Mouse (Mus musculus): Measurements from ENCODE around the gene Olfr1380. TPM values are rescaled to one million over a fixed set of nuclear protein-coding genes. Genes with fewer than 3 reads are reported as not detected.
"Not testable (repeated sequence)": the region's sequence is repeated elsewhere in the genome, so short reads cannot be mapped to it uniquely, and the experiment has no call there.

The Olfr1380 gene
- not detected in 2 replicates for polyA plus RNA-seq (2016; fragmentation: Nextera tagmentation; extraction: Ambion mirVana)

- DNase-seq (ENCODE audit: low spot score); H3K4me1 ChIP-seq; H3K36me3 ChIP-seq; H3K27me3 ChIP-seq (ENCODE audit: insufficient read depth, poor library complexity, severe bottlenecking); H3K27ac ChIP-seq; H3K4me3 ChIP-seq; H3K9me3 ChIP-seq: not testable (repeated sequence)
- WGBS, result 67% methylated on average over 5 of the region's 5 CpGs
Measured at GRCm38 (mm10) chr11:49556578-49556977, at the start of gene Olfr1380. Gene Olfr1380 (plus strand): TSS chr11:49556878.

- WGBS, result 70% methylated on average over 5 of the region's 5 CpGs
Measured at GRCm38 (mm10) chr11:49518086-49518485, 38.6 kb upstream of the Olfr1380 start.

GRCm38 (mm10) chr11:49519348-49519747 lies 37.3 kb upstream of the Olfr1380 start, which contains the start of gene Olfr1383:
Gene Olfr1383 (plus strand): TSS chr11:49519648.
- no peaks in the 10 kb centered on the region for H3K27me3 ChIP-seq (ENCODE audit: insufficient read depth, poor library complexity, severe bottlenecking)
- no peaks in the 10 kb centered on the region for H3K9me3 ChIP-seq
- no peaks in the 10 kb centered on the region for H3K36me3 ChIP-seq
- no peak within 1 kb of the TSS for H3K4me3 ChIP-seq
- H3K27ac ChIP-seq, result no peak within 1 kb of the TSS
- no peaks in the 10 kb centered on the region for H3K4me1 ChIP-seq
- no peak for DNase-seq (ENCODE audit: low spot score)

More at GRCm38 (mm10) chr11:49518086-49518485, 38.6 kb upstream of the Olfr1380 start:
- H3K27me3 ChIP-seq (ENCODE audit: insufficient read depth, poor library complexity, severe bottlenecking), result no peaks in the 10 kb centered on the region
- H3K27ac ChIP-seq, result no peak overlapping the region
- no peak overlapping the region for H3K4me3 ChIP-seq
- H3K4me1 ChIP-seq, result no peaks in the 10 kb centered on the region
- no peaks in the 10 kb centered on the region for H3K9me3 ChIP-seq
- no peaks in the 10 kb centered on the region for H3K36me3 ChIP-seq
- no peak for DNase-seq (ENCODE audit: low spot score)

- Histone ChIP-seq H3K27me3 (ENCODE audit: insufficient read depth, poor library complexity, severe bottlenecking) (no peaks in the 10 kb centered on the region), H3K4me1 (no peaks in the 10 kb centered on the region), H3K27ac (no peak within 1 kb of the TSS), H3K36me3 (no peaks in the 10 kb centered on the region), H3K4me3 (no peak within 1 kb of the TSS), H3K9me3 (no peaks in the 10 kb centered on the region)
- 65% methylated on average over 3 of the region's 3 CpGs for WGBS
- DNase-seq (ENCODE audit: low spot score), result no peak
Measured at GRCm38 (mm10) chr11:49527947-49528346, 28.7 kb upstream of the Olfr1380 start, which contains the start of gene Olfr1382. Gene Olfr1382 (plus strand): TSS chr11:49528247.

- Histone ChIP-seq H3K36me3 (no peaks in the 10 kb centered on the region), H3K9me3 (no peaks in the 10 kb centered on the region), H3K4me3 (no peak overlapping the region), H3K27ac (no peak overlapping the region), H3K27me3 (ENCODE audit: insufficient read depth, poor library complexity, severe bottlenecking) (no peaks in the 10 kb centered on the region), H3K4me1 (no peaks in the 10 kb centered on the region)
- no peak for DNase-seq (ENCODE audit: low spot score)
Measured at GRCm38 (mm10) chr11:49532761-49533160, 23.9 kb upstream of the Olfr1380 start.

GRCm38 (mm10) chr11:49536631-49537030 lies 20.0 kb upstream of the Olfr1380 start:
- H3K36me3 ChIP-seq; H3K4me3 ChIP-seq; H3K9me3 ChIP-seq; H3K27ac ChIP-seq; H3K27me3 ChIP-seq (ENCODE audit: insufficient read depth, poor library complexity, severe bottlenecking); DNase-seq (ENCODE audit: low spot score); H3K4me1 ChIP-seq: not testable (repeated sequence)
- 73% methylated on average over 2 of the region's 2 CpGs for WGBS

- not testable (repeated sequence) for H3K27ac ChIP-seq; H3K36me3 ChIP-seq; DNase-seq (ENCODE audit: low spot score); H3K4me3 ChIP-seq; H3K4me1 ChIP-seq; H3K9me3 ChIP-seq; H3K27me3 ChIP-seq (ENCODE audit: insufficient read depth, poor library complexity, severe bottlenecking)
- 73% methylated on average over 3 of the region's 3 CpGs for WGBS
Measured at GRCm38 (mm10) chr11:49543149-49543548, 13.5 kb upstream of the Olfr1380 start, which contains the start of gene Olfr1381. Gene Olfr1381 (plus strand): TSS chr11:49543449.

GRCm38 (mm10) chr11:49554033-49554432 lies 2.6 kb upstream of the Olfr1380 start:
- H3K36me3 ChIP-seq; H3K9me3 ChIP-seq; DNase-seq (ENCODE audit: low spot score); H3K4me1 ChIP-seq; H3K4me3 ChIP-seq; H3K27me3 ChIP-seq (ENCODE audit: insufficient read depth, poor library complexity, severe bottlenecking); H3K27ac ChIP-seq: not testable (repeated sequence)
- 72% methylated on average over 3 of the region's 3 CpGs for WGBS

GRCm38 (mm10) chr11:49575054-49575453 lies 18.4 kb downstream of the Olfr1380 start:
- H3K36me3 ChIP-seq; H3K27me3 ChIP-seq (ENCODE audit: insufficient read depth, poor library complexity, severe bottlenecking); H3K27ac ChIP-seq; H3K9me3 ChIP-seq; H3K4me1 ChIP-seq; DNase-seq (ENCODE audit: low spot score); H3K4me3 ChIP-seq: not testable (repeated sequence)
- WGBS, result 36% methylated on average over 2 of the region's 2 CpGs

GRCm38 (mm10) chr11:49580452-49580851 lies 23.8 kb downstream of the Olfr1380 start:
- not testable (repeated sequence) for H3K4me1 ChIP-seq; H3K27ac ChIP-seq; H3K4me3 ChIP-seq; H3K27me3 ChIP-seq (ENCODE audit: insufficient read depth, poor library complexity, severe bottlenecking); H3K36me3 ChIP-seq; DNase-seq (ENCODE audit: low spot score); H3K9me3 ChIP-seq
- 80% methylated on average over 8 of the region's 8 CpGs for WGBS

- no peak for DNase-seq (ENCODE audit: low spot score)
- 88% methylated on average over 19 of the region's 19 CpGs for WGBS
Measured at GRCm38 (mm10) chr11:49590213-49590612, 33.5 kb downstream of the Olfr1380 start.

GRCm38 (mm10) chr11:49597149-49597548 lies 40.5 kb downstream of the Olfr1380 start:
- WGBS, result 64% methylated on average over 2 of the region's 2 CpGs
- H3K36me3 ChIP-seq; H3K9me3 ChIP-seq; H3K27ac ChIP-seq; H3K4me1 ChIP-seq; H3K4me3 ChIP-seq; H3K27me3 ChIP-seq (ENCODE audit: insufficient read depth, poor library complexity, severe bottlenecking); DNase-seq (ENCODE audit: low spot score): not testable (repeated sequence)

More at GRCm38 (mm10) chr11:49590213-49590612, 33.5 kb downstream of the Olfr1380 start:
- Histone ChIP-seq H3K9me3 (no peaks in the 10 kb centered on the region), H3K4me3 (no peak overlapping the region), H3K4me1 (no peaks in the 10 kb centered on the region), H3K36me3 (no peaks in the 10 kb centered on the region), H3K27me3 (ENCODE audit: insufficient read depth, poor library complexity, severe bottlenecking) (peaks cover 7% of the 10 kb centered on the region; the same call in 1 of the 2 replicates), H3K27ac (no peak overlapping the region)

- 64% methylated on average over 5 of the region's 5 CpGs for WGBS
- not testable (repeated sequence) for H3K4me3 ChIP-seq, H3K36me3 ChIP-seq, H3K27ac ChIP-seq, H3K9me3 ChIP-seq, H3K4me1 ChIP-seq
- peaks cover 48% of the 10 kb centered on the region for H3K27me3 ChIP-seq (ENCODE audit: insufficient read depth, poor library complexity, severe bottlenecking)
- peak; percentile 71 for DNase-seq (ENCODE audit: low spot score)
Measured at GRCm38 (mm10) chr11:49608306-49608705, 51.6 kb downstream of the Olfr1380 start.
